Mouse (Mus musculus) heart, adult 18-20 months (tissue): ENCODE data around the gene Ptpro. TPM values are rescaled to one million over a fixed set of nuclear protein-coding genes. Genes with fewer than 3 reads are reported as not detected.

Source experiments
- DNase-seq, 2 experiments: peaks; one replicate each; pipeline ENCODE4 v3.0.0; 2021 to 2022; ENCODE audit warnings: mixed read lengths in 1 of 2
- total RNA-seq, 2 experiments: library from RNA; stranded (reverse); gene quantifications; 2 replicates each; pipeline ENCODE4 v1.2.3; 2021

The Ptpro gene
- total RNA-seq, 2 experiments from 2014 or later, result 1.6 TPM

DNA sequence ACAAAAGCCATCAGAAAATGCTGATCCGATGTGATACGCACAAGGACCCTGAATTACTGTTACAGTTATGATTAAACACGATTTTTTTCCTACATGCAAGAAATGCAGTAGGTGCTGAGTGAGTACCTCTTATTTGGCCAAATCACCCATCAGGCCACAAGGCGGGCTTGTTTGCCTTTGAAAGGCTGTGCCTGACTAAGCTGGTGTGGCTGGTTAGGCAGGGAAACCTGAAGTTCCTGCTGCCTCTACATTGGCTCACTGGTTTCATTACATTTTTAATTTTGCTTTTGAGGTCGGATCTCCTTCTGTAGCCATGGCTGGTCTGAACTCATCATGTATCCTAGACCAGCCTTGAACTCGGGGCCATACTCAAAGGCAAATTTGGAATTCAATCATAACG, 250.9 kb downstream of the Ptpro start:
- DNase-seq, result no peak

DNA sequence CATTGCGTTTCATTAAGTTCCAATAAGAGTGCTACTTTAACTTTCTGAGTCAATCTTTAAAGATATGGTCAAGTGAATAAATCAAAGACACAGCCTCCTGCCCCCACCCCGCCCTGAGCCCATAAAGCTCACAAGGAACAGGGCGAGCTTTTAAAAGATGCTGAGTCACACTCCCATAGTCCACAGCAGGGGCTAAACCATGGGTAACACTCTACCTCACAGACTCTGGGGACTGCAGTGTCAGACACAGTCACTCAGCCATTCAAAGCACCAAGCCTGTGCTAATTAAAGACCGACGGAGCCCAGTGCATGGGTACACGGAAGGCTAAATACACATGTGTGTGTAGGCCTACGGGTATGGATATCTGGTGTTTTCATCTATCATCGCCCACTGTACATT, 251.3 kb downstream of the Ptpro start:
- no peak for DNase-seq

DNA sequence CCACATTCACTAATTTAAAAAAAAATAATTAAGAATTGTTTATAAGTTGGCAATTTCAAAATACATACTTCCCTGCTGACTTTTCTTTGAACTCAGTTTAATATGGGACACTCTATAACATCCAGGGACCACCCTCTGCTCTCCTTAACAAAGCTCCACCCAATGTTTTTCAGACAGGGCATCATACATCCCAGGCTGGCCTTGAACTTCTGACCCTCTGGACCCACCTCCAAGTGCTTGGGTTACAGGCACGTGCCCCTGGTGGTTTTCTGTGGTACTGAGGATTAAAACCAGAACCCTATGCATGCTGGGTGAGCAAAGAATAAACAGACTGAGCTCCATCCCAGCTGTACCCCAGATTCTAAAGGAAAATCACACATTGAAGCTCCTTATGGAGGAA, 251.9 kb downstream of the Ptpro start:
- no peak for DNase-seq

DNA sequence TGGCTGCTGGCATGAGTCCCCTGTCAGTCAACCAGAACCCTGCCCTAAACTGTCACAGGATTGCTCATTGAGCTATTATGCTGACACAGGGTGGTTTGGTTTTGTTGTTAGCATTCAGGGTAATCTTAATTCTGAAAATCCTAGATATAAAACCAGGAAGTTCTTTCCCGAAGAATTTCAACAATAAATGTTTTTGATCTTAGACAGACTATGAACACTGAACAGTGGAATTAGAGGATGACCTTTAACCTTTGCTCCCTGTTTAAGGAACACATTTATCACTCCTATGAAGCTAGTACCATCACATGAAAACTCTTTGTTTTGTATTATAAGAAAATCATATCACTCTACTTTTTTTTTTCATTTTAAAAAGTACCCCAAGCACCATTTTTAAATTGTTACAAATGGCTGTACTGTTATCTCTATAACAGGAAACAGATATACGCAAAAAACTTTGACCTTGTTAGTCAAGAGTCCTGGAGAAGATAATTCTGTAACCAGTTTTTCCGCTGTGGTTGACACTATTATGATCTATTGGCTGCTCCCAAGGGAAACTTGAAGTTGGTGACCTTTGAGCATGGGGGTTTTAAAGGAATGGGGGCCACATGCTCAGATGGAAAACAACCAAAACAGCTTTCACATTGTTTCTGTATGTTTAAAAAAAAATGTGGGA, 253.6 kb downstream of the Ptpro start:
- no peak for DNase-seq

DNA sequence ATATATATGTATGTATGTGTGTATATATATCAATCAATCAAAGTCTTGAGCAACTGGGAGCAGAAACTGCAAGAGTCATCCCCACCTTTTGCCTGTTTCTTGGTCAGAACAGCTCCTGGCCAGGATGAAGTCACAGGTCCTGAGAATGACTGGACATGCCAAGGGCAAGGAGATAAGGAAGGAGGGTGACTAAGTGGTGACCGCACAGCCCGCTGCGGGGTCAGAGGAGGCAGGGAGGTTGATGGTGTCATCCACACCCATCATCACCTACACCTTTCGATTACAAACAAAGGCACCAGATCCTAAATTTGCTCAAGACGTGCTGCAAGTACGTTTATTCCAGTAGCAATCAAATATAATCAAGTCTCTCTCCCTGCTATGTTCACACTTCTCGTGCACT, 254.4 kb downstream of the Ptpro start:
- DNase-seq, result no peak

DNA sequence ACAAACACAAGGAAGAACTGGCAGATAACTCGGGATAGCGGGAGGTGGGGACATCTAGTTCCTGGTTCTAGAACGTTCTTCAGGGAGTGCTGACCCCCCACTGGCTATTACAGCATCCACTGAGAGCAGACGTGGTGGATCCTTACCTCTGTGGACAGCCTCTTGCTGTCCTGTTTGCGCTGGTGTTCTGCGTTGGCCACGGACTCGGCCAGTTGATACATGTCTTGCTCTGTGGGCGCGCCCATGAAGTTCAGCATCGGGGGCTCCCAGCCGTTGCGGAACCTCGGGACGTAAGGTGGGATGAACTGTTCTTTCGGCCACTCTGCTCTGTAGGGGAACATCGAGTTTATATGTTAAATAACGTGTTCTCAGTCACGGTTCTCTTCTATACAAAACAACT, 256.8 kb downstream of the Ptpro start:
- no peak for DNase-seq

DNA sequence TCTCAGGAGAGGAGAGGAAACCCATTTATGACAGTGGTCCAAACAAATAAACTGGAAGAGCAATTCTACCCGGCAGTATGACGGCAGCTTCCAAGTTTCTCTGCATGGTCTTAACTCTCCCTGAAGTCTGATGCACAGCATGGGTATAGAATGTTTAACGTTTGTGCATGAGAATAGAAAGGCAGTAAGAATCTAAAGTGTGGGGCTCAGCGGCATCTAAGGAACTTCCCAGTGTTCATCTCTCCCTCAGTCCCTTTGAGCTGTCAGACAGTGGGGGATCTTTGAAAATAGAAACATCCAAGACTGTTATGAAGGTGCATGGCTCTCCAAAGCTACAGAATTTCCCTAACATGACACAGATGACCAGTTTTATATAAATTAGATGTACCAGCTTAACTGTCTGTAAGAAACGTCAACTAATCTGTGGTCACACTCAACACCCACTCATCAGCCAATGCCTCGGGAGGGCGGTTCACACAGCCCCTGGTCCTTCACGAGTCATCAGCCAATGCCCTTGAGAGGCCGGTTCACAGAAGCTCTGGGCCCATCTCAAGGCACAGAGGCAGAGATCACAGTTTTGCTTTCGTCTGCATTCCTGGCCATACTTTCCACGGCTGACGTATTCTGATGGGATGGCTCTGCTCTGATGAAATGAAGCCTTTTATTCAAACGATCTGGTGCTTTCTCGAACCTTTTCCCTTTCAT, 257.4 kb downstream of the Ptpro start:
- DNase-seq, result no peak

DNA sequence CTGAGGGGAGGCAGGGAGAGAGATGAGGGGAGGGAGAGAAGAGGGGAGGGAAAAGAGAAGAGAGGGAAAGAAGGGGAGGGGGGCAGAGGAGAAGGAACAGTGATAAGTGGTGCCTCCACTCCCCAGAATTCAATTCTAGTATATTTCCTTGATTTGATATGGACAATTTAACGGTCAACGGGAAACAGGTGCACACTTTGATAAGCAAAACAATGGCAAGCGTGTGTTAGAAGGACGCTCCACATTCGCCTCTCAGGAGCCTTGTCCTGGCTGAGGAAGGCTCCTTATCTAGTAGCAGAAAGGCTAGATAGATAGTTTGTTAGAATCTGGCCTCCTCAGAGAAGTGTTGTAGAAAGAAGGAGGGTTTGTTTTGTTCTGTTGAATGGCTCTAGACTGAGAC, 260.6 kb downstream of the Ptpro start:
- DNase-seq, result no peak

Other genes with a start within 250 kb of the Ptpro start
- 1 to 10 TPM; 3.1 to 3.8 TPM for gene Rerg, start 81.8 kb upstream of the Ptpro start, total RNA-seq